Mouse (Mus musculus): ENCODE measurements around the gene Dnaaf3.
A peak's percentile ranks its signal among the peaks of the same experiment; 100 is the strongest.

The Dnaaf3 gene

DNA sequence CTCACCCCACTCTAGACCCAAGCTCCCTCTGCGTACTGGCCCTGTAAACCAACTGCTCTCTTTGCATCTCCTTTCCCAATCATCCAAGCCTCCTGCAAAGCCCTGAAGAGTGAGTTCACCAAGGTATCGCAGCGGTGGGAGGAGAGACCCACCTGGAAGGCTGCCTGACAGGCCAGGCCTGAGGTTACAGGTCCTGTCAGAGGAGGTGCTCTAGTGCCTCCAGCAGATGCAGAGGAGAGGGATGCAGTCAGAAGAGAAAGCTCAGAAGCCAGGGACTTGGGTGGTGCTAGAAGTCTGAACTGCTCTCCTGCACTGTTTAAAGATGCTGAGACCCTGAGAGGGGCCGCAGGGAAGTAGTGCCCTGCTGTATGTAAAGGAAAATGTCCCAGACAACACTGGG, 33.2 kb downstream of the Dnaaf3 start:
- no peak for DNase-seq (ENCODE audit: low spot score)

GRCm38 (mm10) chr7:4498251-4498650, 34.0 kb downstream of the Dnaaf3 start:
- DNase-seq (ENCODE audit: low spot score): peak; percentile 75

DNA sequence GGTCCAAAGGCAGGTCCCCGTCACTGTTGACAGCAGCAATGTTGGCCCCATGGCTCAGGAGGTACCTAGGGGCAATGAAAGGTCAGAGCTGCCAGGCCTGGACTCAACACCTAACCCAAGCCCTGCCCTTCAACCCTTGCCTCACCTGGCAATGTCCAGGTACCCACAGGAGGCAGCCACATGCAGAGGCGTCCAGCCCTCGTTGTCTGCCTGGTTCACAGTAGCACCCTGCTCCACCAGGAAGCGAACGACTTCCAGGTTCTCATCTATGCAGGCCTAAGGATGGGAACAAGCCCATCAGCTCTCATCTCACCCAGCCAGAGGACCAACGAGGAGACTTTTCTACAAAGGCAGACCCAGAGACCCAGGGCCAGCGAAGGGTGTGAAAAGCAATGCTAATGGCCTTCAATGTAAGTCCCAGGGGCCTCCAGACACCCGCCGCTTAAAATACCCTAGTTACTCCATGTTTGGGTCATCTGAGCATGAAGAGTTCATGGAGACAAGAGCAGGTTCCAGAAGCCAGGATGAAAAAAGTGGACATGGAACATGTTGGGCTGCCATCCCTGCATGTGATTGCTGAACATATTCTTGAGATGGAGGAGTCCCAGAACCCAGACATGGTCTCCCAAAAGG, 34.9 kb downstream of the Dnaaf3 start:
- DNase-seq (ENCODE audit: low spot score): no peak

- no peak for DNase-seq (ENCODE audit: low spot score)
Observed at GRCm38 (mm10) chr7:4496468-4496867, 35.8 kb downstream of the Dnaaf3 start.

DNA sequence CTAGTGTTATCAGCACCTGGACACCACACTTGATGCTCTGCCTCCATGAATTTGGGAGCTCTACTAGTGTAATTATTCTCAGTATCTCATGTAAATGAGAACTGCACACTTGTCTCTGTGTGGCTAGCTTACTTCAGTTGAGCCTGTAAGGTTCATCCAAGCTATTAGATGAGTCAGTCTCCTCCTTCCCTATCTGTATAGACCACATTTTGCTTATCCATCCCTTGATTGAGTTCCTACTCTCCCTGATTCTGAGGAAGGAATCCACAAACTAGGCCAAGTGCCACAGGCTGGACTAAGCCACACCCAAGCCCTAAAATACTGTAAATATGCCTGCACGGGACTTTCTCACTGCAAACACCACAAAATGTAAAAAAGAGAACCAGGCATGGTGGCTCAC, 38.3 kb downstream of the Dnaaf3 start:
- DNase-seq (ENCODE audit: low spot score): no peak

DNA sequence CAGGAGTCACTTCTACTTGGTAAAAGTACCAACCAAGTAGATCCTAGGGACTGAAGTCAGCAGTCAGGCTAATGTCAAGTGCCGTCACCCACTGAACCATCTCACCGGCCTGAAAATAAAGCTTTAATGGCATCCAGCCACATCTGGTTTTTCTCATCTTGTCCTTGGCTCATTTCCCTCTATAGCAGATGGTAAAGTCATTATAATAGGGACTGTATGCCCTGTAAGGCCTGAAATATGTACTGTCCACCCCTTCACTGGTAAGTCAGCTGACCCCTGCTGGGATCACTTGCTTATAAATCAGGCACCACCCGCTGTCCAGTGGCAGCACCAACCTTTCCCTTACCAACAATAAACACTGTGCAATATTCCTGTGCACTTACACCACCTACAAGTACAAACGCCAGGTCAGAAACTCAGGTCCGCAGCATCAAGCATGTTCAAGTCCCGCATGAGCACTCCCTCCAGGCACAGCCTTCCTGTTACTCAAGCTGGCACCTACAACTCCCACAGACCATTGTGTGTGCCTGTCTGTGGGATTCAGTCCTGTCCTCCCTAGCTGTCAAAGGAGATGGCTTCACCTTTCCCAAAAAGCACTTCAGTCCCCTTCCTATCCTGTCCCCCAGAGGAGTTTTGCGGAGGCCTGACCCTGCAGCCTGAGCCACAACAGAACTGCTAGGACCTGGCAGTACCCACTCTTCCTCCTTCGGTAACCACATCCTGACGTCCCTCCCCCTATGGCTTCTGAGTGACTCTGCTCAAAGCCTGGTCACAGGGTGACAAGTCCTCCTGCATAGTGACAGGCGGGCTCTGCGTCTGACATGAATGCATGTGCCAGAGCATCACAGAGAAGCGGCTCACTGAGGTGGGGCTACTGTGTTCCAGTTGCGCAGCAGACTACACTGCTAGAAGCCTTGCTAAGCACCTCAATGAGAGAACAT, 39.7 kb downstream of the Dnaaf3 start:
- peak; percentile 23 for DNase-seq (ENCODE audit: low spot score)

DNA sequence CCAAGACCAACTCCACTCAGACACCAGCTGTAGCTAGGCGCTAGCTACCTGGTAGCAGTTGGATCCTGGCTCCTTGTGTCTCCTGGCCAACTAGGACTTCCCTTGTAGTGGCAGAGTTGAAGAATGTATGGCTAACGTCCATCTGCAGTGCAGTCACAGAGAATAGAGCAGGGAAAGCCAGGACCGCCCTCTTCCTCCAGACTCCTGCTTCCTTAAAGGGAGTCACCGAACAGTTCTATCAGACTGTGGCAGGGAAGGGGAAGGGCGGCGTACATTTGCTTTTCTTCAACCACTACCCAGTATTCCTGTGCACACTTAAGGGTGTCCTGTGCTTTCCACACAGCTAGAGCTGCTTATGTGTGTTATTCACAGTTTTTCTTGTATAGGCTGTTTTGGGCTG, 40.9 kb downstream of the Dnaaf3 start:
- no peak for DNase-seq (ENCODE audit: low spot score)

GRCm38 (mm10) chr7:4482281-4482680, 50.0 kb downstream of the Dnaaf3 start:
- DNase-seq (ENCODE audit: low spot score): no peak

DNA sequence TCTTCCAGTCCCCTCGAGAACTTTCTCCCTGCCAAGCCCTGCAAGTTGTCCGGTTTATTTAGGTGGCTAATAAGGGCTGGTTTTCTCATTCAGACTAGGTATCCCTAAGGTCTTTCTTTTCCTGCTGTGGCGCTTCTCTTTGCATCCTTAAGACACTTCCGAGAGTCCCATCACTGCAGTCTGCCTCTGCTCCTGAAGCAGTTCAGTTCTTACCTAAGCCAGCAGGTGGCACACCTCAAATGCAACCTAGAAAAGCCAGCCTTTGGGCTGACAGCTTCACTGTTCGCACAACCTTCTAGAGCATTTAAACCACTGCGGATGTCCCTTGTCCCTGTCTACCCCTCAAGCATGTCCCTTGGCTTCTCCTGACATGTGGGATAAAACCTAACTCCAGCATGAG, 52.6 kb downstream of the Dnaaf3 start:
- DNase-seq (ENCODE audit: low spot score): peak; percentile 67

GRCm38 (mm10) chr7:4478796-4479291, 53.4 kb downstream of the Dnaaf3 start:
- DNase-seq (ENCODE audit: low spot score): peak; percentile 33

DNA sequence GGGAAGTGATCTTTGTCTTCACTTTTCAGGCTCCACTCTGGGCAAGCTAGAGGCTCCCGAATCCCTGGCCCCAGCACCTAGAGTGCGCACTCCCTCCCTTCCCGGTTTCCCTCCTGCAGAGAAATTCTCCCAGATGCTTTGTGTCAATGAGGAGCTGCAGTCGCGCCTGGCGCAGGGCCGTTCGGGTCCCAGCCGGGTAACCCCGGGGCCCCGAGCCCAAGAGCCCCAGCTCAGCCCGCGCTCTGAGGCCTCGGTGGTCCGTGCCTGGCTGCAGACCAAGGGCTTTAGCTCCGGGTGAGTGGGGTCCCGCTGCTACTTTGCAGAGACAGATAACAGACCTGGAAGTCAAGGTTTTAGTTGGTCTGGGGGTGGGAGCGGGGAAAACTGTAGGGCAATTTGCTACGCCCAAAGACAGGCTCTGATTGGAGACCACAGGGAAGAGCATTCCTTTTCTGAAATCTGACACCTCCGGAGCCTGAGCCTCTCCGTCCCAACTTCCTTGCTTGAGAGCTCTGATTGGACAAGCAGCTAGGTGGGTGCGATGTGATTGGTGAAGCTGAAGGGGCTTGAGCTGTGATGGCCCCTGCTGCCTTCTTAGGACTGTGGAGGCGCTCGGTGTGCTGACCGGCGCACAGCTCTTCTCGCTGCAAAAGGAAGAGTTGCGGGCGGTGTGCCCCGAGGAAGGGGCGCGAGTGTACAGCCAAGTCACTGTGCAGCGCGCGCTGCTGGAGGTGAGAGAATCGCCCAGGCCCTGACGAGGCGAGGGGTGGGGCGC, 54.0 kb downstream of the Dnaaf3 start:
- DNase-seq (ENCODE audit: low spot score): peak; percentile 96

GRCm38 (mm10) chr7:4473940-4474339, 58.3 kb downstream of the Dnaaf3 start:
- DNase-seq (ENCODE audit: low spot score): no peak

All from embryo, embryonic 10.5 days (tissue).